Mouse (Mus musculus) liver, adult 2 months (tissue): ENCODE results near the gene Synpo2.

Experiments used
- CTCF ChIP-seq: fragments of 200-500 bp; IDR thresholded peaks from 2 replicates; pipeline ENCODE4 v1.5.1; 2011; ENCODE audit warnings: low read depth, low read length, control low read depth
- POLR2A ChIP-seq: fragments of 200-500 bp; IDR thresholded peaks from 2 replicates; pipeline ENCODE4 v1.6.1; 2011; ENCODE audit warnings: low read length, control low read depth; ENCODE audit not compliant: insufficient read depth; ENCODE audit errors: extremely low read depth

DNA sequence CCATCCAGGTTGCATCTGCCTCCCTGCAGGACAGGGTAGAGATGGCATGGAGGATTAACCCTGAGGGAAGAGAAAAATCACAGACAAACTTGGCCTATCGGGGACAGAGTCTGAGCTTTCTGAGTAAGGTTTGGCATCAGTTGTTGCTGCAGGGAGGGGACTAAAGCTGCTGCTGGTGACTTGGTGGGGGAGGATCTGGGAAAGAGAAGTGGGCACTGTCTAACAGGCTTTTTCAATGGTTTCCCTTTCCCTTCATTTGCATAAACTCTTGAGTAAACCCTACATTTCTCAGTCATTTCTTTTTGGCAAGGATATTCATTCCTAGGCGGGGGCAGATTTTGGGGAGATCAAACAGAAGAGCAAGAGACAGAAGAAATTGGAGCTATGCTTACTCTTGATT lies 174.0 kb downstream of the Synpo2 start:
- TF ChIP-seq CTCF (no peak), POLR2A (no peak)
